Mouse (Mus musculus) heart, adult 11 months (tissue): ENCODE data around the gene Ttc29.

Source experiments
- DNase-seq: peaks from one replicate; pipeline ENCODE4 v3.0.0; 2022

Gene Ttc29

DNA sequence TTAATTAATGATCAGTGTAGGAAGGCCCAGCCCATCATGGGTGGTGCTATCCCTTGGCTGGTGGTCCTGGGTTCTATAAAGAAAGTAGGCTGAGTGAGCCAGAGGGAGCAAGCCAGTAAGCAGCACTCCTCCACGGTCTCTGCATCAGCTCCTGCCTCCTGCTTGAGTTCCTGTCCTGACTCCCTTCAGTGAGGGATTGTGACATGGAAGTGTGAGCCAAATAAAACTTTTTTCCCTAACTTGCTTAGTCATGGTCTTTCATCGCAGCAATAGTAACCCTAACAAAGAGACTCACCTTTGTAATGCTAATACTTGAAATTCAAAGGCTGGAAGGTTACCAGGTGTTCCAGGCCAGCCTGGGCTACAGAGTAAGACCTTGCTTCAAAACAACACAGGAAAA is 71.7 kb downstream of the Ttc29 start:
- DNase-seq, result no peak

DNA sequence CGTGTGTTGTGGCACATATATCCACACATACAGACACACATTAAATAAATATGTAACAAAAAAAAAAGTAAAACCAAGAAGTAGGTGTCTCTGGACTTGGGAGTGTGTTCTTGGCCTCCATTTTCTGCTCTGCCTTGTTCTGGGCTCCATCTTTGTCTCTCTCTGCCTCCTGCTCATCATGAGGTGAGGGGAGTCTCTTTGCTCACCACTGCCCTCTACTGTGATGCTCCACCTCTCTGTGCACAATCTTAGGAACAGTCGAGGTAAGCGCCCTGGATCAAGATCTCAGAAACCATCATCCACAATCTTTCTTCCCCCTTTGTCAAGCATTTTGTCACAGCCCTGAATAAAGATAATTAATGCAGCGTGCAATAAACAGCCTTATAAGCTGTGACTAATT is 72.3 kb downstream of the Ttc29 start:
- DNase-seq, result no peak

- DNase-seq, result no peak
Observed at GRCm38 (mm10) chr8:78289374-78289971, 76.4 kb downstream of the Ttc29 start.

DNA sequence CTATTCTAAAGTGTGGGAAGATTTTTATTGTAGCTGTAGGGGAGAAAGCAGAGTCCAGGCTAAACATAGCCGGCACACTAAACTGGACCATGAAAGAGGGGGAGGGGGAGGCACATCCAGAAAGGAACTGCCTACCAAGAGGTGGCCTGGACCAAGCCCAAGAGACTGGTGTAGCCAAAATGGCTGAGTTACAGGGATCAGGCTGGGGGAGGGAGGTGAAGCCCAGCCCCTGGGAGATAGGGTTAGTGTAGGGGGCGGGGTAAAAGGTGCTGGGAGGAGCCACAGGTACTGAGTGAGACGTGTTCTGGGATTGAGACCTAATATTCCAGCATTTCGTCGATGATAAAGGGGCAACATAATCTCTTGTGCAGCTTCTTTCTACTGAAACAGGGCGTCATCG is 77.2 kb downstream of the Ttc29 start:
- DNase-seq, result no peak

DNA sequence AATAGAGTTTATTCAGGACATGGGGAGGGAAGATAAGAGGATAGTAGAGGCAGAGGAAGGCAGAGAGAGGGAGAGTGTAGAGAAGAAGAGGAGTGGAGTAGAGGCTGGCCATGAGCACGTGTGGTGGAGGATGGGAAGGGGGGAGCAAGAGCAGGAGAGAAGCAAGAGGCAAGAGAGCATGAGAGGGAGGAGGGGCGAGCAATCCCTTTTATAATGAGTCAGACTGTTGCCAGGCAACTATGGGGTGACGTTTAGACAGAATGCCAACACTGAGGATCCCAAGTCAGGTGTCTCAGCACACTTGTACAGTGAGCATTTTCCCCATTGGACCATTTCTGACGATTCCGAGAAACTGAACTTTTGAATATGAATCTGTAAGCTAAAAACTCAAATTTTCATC is 82.4 kb downstream of the Ttc29 start:
- DNase-seq, result no peak

DNA sequence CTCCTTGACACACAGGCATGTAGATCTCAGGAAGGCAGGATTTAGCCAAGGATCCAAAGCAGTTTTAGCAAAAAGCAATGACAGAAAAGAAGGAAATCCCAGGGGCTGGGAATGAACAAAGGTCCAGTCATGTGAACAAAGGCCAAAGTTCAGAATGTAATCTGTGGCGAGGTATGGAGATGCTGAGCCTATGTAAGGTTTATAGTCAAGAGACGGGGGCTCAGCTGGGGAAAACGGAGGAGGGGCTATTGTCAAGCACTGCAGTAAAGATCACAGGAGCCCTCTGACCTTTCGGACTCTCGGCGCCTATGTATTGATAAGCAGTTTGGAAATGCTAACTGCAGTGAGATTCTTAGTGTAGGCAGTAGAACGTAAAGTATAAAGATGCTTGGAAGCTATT is 90.5 kb downstream of the Ttc29 start:
- DNase-seq, result peak; percentile 52

DNA sequence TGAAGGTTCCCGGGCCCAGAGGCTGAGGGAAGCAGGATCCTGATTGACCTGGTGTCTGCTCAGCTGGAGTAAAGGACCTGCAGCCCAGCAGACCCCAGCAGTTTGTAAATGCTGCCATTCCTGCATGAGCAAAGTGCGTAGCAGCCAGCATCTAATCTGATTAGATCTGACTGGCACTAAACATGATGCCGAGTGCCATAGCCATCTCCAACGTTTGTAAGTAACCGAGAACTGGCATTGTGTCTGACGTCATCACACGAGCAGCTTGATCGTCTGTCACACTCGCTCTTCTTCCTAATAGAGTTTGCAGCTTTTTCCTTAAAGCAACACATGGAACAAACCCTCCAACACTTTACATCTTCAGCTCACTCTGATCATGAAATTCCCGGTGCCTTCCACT is 93.5 kb downstream of the Ttc29 start:
- peak; percentile 51 for DNase-seq

- peak; percentile 42 for DNase-seq
Observed at GRCm38 (mm10) chr8:78307131-78307530, 94.0 kb downstream of the Ttc29 start.

GRCm38 (mm10) chr8:78309539-78309938 is 96.4 kb downstream of the Ttc29 start:
- DNase-seq, result peak; percentile 73

DNA sequence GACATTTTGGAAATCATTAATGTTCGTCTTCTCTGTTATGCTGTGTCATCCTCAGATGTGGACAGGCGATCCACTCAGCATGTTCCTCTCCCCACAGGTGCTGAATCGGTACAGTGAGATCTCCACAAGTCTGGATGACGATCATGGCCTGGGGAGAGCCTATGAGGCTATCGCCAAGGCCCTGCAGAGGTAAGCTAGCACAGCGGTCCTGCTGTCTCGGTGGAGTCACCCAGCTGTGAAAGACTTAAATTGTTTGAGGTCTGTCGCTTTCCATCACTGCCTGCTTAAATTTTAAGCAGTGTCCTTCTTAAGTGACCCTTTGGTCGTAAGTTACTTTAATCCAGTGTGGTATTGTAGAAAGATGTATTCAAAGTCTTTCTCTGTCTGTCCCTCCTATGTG is 102.5 kb downstream of the Ttc29 start:
- peak; percentile 61 for DNase-seq

DNA sequence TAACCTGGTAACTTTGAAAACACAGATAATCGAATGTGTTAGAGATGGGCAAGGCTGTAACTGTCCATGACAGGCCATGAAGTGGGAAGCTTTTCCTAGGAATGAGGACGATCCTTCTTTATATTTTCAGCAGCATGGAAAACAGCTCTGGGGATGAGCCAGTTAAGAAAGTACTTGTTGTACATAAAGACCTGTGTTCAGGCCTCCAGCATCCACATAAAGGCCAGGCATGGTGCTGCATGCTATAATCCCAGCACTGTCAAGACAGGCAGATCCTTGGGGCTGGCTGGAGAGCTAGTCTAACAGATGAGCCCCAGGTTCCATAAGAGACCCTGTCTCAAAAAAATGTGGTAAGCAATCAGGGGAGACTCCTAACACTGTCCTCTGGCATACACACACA is 104.6 kb downstream of the Ttc29 start:
- peak; percentile 57 for DNase-seq

- peak; percentile 61 for DNase-seq
Observed at GRCm38 (mm10) chr8:78323391-78323790, 110.3 kb downstream of the Ttc29 start.

GRCm38 (mm10) chr8:78340689-78341529 is 127.8 kb downstream of the Ttc29 start:
- peak; percentile 89 for DNase-seq

DNA sequence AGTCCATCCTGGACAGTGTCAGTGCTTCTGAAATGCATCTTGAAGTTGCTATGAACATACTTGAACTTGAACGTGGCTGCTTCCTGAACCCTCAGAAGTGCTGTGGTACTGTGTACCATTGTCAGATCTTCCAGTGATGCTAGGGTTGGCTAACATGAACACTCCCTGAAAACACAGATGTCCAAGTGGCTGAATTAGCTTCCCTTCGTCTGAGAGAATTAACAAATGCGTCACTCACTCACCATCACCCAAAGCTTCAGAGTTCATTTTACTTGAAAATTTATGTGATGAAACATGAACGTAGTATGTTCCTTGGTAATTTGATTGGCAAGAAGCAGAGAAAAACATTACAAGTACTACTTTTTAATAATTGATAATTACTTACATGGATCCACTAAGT is 129.1 kb downstream of the Ttc29 start:
- DNase-seq, result no peak

- DNase-seq, result no peak
Observed at GRCm38 (mm10) chr8:78344006-78344405, 130.9 kb downstream of the Ttc29 start.

DNA sequence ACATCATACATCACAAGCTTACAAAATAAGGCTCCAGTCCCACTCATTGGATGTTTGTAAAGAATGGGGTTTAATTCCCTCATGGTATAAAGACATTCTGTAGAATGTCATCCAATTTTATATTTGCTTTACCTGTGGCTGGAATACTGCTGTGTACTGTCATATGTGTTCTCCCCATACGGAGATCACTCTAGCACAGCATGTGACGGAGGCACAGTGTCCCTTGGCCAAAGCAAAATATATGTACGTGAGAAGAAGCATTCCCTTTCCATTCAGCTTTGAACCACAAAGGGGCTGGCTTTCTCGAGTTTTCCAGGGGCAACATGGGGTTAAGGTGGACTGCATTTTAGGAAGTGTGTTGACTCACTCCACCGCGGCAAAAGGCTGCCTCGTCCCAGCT is 132.6 kb downstream of the Ttc29 start:
- DNase-seq, result no peak

DNA sequence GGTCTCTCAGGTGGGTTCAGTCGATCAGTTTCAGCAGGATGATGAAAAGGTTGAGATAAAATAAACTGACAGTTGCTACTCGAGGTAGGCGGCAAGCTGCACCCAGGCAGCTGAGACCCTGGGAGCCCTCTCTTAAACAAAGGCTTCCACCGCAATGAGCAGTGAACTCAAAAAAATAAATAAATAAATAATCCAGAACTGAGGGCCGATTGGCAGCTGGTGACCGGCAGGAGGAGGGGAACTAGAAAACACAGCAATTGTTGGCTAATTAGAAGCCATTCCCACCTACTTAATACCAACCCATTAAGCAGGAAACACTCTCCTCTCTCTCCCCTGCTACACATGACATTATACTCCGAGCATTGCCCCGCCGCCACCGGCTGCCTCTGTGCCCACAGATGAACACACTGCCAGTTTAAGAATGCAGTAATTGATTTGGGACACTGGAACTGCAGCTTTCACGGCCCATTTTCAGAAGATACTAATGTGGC is 133.1 kb downstream of the Ttc29 start:
- DNase-seq, result peak; percentile 74

DNA sequence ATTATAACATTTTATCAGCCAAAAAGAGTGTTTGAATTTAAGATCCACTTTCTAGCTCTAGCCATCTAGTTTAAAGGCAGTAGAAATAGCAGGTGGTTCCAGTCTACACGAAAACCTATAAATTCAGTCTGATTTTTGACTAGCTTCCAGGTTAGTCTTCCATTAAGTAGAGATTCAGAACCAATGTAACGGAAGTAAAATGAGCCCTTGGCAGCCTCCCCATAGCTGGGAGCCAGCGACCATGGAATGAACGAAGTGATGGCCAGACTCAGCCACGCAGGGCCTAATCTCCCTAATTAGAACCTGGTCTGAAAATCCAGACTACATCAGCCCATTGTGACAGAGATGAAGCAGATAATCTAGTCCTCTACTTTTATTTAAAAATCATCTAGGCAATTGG is 140.8 kb downstream of the Ttc29 start:
- peak; percentile 41 for DNase-seq

DNA sequence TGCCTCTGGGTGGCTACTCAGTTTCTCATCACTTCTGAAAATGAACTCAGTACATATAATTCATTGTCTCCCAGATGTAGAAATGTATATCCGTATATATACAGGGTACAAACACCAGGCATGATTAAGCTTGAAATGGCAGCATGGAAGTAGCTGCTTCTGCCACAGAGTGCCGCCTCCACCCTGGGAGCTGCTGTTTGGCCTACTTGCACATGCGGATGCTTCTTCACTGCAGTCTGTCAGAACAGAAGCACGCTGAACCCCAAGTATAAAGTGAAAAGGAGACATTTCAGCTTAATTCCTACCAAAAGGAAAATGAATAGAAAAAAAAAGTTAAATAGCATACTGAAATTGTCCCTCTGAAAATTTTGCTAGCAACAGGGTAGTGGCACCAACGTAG is 141.7 kb downstream of the Ttc29 start:
- peak; percentile 68 for DNase-seq

- peak; percentile 71 for DNase-seq
Observed at GRCm38 (mm10) chr8:78390756-78391155, 177.7 kb downstream of the Ttc29 start.

- peak; percentile 31 for DNase-seq
Observed at GRCm38 (mm10) chr8:78419272-78419671, 206.2 kb downstream of the Ttc29 start.

- peak; percentile 71 for DNase-seq
Observed at GRCm38 (mm10) chr8:78420101-78420503, 207.0 kb downstream of the Ttc29 start.

DNA sequence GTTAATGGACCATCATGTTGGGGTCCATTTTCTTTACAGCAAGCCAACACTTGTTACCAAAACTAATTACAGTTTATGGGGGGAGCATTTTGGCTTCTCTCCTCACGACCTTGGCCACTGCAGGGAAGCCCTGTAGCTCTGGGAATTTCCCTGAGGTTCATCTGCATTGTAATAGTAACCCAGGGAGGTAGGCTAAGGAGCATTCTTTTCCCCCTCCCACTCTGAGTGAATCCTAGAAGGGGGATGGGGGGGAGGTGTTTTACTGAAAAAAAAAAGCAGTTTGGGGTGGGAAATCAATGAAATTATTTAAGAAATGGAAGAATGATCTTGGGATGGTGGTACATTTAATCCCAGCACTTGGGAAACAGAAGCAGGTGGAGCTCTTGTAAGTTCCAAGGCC is 210.8 kb downstream of the Ttc29 start:
- DNase-seq, result no peak

DNA sequence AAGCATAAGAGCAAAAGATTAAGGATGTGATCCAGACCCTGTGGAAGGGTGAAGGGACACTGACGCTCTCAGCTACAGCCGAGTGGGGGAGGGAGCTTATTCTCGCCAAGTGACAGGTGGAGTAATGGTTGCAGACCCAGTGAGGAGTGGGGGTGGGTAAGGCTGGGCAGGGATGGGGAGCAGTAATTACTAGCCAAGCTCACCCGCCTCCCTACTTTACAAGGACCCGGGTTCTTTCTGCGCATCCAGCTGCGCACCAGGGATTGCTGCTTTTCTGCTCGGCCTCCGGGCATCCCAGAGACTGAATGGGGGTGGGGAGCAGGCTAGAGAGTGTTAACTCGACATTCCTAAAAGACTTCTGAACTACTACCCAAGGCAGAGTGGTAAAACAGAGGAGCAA is 213.4 kb downstream of the Ttc29 start:
- peak; percentile 68 for DNase-seq
